Mouse (Mus musculus) stomach, postnatal 0 days (tissue): ENCODE results near the gene Col26a1.

Experiments used
- CTCF ChIP-seq: IDR thresholded peaks from 2 replicates; pipeline ENCODE4 v1.5.1; 2016; ENCODE audit warnings: antibody characterized with exemption, low read depth, mild to moderate bottlenecking, moderate library complexity
- EP300 ChIP-seq: optimal IDR thresholded peaks from 2 replicates; pipeline ENCODE3; 2016; ENCODE audit warnings: antibody characterized with exemption

DNA sequence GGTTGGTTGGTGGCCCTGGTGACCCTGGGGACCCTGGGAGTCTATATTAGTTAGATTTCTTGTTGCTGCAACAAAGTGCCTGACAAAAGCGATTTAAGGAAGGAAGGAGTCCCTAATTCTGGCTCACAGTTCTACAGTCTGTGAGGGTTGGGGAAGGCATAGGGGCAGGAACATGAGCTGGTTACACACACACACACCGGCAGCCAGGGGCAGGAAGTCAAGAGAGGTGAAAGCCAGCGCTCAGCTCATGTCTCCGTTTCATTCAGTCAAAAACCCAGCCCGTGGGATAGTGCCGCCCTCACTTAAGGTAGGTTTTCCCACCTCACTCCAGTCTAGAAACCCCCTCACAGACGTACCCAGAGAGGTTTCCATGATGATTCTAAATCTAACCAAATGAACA, 189.6 kb downstream of the Col26a1 start:
- TF ChIP-seq CTCF (no peak), EP300 (no peak)
